Mouse (Mus musculus) hindbrain, embryonic 10.5 days (tissue): ENCODE measurements around the gene Ruvbl1. TPM values are rescaled to one million over a fixed set of nuclear protein-coding genes. Genes with fewer than 3 reads are reported as not detected.
A peak's percentile ranks its signal among the peaks of the same experiment; 100 is the strongest.

Experiments used
- DNase-seq: peaks from one replicate; pipeline ENCODE4 v3.0.0-alpha.2; 2017; ENCODE audit warnings: low spot score
- H3K27ac ChIP-seq: fragments of 300-500 bp; sonication (generic); 2 replicates; pipeline ENCODE4 v1.5.1; 2016; ENCODE audit warnings: mild to moderate bottlenecking, moderate library complexity
- H3K27me3 ChIP-seq: fragments of 300-500 bp; sonication (generic); 2 replicates; pipeline ENCODE4 v1.6.1; 2016; ENCODE audit warnings: mild to moderate bottlenecking; ENCODE audit not compliant: poor library complexity, insufficient read depth, severe bottlenecking
- H3K36me3 ChIP-seq: fragments of 300-500 bp; sonication (generic); 2 replicates; pipeline ENCODE4 v1.6.1; 2016; ENCODE audit warnings: mild to moderate bottlenecking, moderate library complexity
- H3K4me1 ChIP-seq: fragments of 300-500 bp; sonication (generic); replicated peaks from 2 replicates; pipeline ENCODE4 v1.6.1; 2016; ENCODE audit warnings: mild to moderate bottlenecking
- H3K4me3 ChIP-seq: fragments of 300-500 bp; sonication (generic); 2 replicates; pipeline ENCODE4 v1.5.1; 2016; ENCODE audit warnings: mild to moderate bottlenecking, moderate library complexity
- H3K9me3 ChIP-seq: fragments of 300-500 bp; sonication (generic); 2 replicates; pipeline ENCODE4 v1.6.1; 2016; ENCODE audit warnings: mild to moderate bottlenecking, moderate library complexity
- WGBS: fragments of 180-500 bp; shearing (Covaris S2); methylation state at CpG from one replicate; pipeline ENCODE4 v1.1.7; 2016; 5-methylcytosine and 5-hydroxymethylcytosine counted together
- polyA plus RNA-seq: library from polyadenylated mRNA; unstranded; fragments of >200 nt; fragmentation: Nextera tagmentation; extraction: Ambion mirVana; gene quantifications from 2 replicates; pipeline ENCODE4 v1.2.1, GENCODE M21; 2016

Ruvbl1 gene
- polyA plus RNA-seq, 1 experiment from 2014 or later, result 168 TPM

DNA sequence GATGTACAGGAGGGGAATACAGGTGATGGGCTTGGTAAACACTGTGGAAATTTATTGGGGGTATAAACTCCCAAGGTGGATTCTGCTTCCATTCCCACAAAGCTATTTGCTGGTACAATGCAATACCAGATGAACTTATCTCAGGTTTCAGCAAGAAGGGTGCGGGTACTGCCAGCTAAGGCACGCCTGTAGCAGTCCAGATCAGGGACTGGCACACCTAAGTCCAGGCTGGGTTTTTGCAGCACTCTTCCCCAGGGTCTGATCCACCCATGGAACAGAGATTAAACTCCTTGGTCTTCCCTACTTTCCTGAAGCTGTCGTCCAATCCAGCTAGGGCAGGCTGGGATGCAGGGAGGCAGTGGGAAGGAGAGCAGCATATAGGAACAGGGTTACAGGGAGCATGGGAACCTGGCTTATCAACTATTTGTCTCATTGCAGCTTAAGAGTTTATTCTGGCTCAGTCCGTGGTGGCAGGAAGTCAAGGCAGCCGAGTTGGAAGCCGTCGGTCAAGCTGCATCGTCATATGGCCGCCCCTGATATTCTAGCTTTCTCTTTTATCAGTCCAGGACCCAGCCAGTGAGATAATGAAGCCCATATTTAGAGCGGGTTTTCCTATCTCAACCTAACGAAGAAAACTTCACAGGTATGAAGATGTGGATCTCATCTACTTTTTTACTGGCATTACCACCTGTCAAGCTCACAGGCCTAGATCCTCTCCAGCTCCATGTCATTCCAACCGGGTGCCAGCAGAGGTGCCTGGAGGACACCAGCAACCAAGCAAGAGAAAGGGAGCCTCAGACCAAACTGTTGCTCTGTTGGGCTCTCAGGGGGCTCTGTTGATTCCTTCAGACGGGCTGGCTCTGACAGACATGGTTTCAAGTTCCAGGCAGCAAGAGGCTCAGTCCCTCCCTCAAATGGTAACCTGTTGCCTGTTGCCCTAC is 37.1 kb downstream of the Ruvbl1 start:
- Histone ChIP-seq H3K27me3 (peaks cover 13% of the 10 kb centered on the region; the same call in 1 of the 2 replicates), H3K4me3 (no peak overlapping the region), H3K9me3 (no peaks in the 10 kb centered on the region), H3K27ac (no peak overlapping the region), H3K36me3 (peaks cover 76% of the 10 kb centered on the region), H3K4me1 (peaks cover 11% of the 10 kb centered on the region)
- DNase-seq, result no peak
- 82% methylated on average over 13 of the region's 13 CpGs for WGBS

DNA sequence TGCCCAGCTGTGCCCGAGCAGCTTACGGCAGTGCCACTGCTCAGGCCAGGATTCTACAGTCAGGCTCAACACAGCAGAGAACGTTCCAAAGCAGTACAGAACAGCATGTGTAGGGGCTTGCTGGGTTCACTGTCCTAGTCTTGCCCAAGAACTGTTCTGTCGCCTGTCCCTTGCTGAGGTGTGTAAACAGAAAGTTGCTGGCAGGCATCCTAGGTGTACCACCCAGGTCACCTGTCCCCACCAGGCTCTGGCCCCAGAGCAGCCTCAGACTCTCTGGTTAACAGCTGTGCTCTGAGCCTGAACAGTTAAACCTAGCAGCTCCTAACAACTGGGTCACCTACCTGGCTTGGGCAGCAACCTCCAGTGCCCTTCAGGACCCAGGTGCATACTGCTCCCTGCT is 37.8 kb downstream of the Ruvbl1 start:
- H3K27ac ChIP-seq, result no peak overlapping the region
- 89% methylated on average over 4 of the region's 4 CpGs for WGBS
- H3K36me3 ChIP-seq, result peaks cover 76% of the 10 kb centered on the region
- H3K4me1 ChIP-seq, result peaks cover 11% of the 10 kb centered on the region
- H3K9me3 ChIP-seq, result no peaks in the 10 kb centered on the region
- H3K27me3 ChIP-seq, result peaks cover 13% of the 10 kb centered on the region; the same call in 1 of the 2 replicates
- DNase-seq, result no peak
- no peak overlapping the region for H3K4me3 ChIP-seq

DNA sequence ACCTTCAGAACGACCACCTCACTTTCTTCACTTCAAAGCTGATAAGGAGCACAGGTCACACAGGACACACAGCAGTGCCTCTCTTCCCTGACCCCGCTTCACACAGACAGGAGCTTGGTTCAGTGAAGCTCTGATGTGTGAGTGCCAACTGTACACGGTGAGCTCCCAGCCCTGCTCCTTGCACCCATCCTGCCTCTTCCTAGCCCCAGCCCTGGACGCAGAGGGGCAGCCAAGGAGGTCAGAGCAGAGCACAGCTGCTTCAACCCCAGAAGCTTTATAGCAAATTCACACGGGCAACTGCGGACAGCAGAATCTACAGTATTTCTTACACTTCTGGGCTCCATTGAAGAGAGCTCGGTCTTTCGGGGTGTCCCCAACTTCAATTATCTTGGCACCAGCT is 48.8 kb downstream of the Ruvbl1 start:
- H3K36me3 ChIP-seq, result peaks cover 78% of the 10 kb centered on the region
- no peak overlapping the region for H3K27ac ChIP-seq
- WGBS, result 96% methylated on average over 8 of the region's 8 CpGs
- H3K4me3 ChIP-seq, result no peak overlapping the region
- no peaks in the 10 kb centered on the region for H3K27me3 ChIP-seq
- DNase-seq, result no peak
- no peaks in the 10 kb centered on the region for H3K9me3 ChIP-seq
- peaks cover 20% of the 10 kb centered on the region for H3K4me1 ChIP-seq

DNA sequence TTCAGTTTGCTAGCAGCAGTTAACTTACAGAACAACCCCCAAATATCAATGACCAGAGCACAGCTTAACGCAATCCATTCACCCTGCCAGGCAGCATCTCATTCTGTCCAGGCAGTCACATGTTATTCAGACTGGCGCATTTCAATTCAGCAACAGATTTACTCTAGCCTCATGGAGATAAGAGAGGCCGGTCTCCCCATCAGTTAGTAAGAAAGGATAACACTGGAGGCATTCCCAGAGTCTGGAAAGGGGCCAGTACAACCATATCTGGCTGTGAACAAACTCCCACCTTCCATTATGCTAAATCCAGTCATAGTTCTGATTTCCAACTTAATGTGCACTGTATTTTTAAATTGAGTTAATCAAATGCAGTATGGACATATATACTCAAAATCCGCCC is 49.3 kb downstream of the Ruvbl1 start:
- Histone ChIP-seq H3K27ac (no peak overlapping the region), H3K4me3 (no peak overlapping the region), H3K27me3 (no peaks in the 10 kb centered on the region), H3K36me3 (peaks cover 72% of the 10 kb centered on the region), H3K9me3 (no peaks in the 10 kb centered on the region), H3K4me1 (peaks cover 26% of the 10 kb centered on the region)
- no peak for DNase-seq
- 96% methylated on average over 4 of the region's 4 CpGs for WGBS

DNA sequence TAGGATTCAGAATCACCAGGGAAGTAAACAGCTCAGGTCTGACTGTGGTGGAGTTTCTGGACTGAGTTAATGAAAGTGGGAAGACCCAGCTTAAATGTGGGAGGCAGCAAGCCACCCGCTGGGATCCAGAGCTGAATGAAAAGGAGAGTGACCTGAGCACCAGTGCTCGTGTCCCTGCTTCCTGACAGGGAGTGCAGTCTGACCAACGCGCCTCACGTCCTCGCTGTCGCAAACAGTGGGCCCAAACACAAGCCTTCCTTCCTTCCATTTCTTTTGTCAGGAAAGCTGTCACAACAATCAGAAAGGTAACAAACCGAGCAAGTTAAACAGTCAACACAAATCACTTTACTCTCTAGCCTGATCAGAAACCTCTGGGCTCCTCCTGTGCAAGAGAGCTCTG is 50.8 kb downstream of the Ruvbl1 start:
- 85% methylated on average over 8 of the region's 8 CpGs for WGBS
- peaks cover 58% of the 10 kb centered on the region for H3K36me3 ChIP-seq

DNA sequence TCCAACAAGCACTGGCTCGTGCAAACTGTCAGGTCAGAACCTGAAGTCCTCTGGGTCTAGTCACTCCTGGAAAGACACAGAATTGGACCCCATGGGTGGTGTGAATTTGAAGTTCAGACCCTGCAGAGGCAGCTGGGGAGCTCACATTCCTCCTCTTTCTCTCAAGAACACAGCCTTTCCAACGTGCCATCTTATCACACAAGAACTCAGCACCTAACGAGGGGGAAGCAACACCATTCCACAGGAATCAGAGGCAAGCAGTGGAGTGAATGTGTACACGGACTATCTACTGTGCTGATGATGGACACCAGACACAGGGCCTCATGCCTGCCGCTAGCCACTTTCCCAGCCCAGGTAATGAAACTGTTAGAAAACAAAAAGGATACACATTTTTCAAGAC is 51.5 kb downstream of the Ruvbl1 start:
- no peak overlapping the region for H3K4me3 ChIP-seq
- peaks cover 51% of the 10 kb centered on the region for H3K36me3 ChIP-seq
- H3K9me3 ChIP-seq, result no peaks in the 10 kb centered on the region
- no peak for DNase-seq
- no peaks in the 10 kb centered on the region for H3K27me3 ChIP-seq
- WGBS, result 82% methylated on average over 5 of the region's 5 CpGs
- H3K27ac ChIP-seq, result no peak overlapping the region
- H3K4me1 ChIP-seq, result peaks cover 31% of the 10 kb centered on the region

More for the DNA sequence above, 50.8 kb downstream of the Ruvbl1 start:
- no peak for DNase-seq
- Histone ChIP-seq H3K9me3 (no peaks in the 10 kb centered on the region), H3K27ac (no peak overlapping the region), H3K4me3 (no peak overlapping the region), H3K4me1 (peaks cover 31% of the 10 kb centered on the region), H3K27me3 (no peaks in the 10 kb centered on the region)

DNA sequence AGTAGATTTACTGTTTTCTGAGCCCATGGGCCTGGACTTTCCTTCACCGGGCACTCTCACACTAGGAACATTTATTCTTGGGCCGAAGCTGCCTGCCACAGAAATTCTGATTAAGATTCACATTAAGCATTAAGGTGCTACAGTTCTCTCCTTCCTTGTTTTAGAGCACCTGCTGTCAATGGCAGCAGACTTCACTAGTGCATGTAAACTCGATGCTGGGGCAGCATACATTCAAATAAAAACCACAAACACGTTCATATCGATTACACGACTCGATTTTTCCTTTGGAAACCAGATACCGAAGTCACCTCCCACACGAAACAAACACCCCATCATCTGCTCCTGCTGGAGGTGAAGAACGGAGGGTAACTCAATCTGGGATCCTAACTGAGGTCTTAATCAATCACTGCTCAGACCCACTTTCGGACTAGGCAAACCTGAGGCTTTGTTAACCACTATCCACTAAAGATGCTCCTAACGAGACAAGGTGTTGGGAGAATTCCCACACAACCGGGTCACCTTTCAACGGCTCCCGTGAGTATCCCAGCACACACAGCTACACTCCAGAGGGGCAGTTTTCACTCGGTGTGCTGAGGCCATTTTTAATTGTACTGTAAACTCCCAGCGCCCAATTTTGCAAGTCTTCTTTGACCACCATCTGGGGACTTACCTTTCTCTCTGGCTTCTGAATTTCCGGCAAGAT is 52.6 kb downstream of the Ruvbl1 start:
- peak overlapping the region; percentile 95 for H3K4me3 ChIP-seq
- 20% methylated on average over 18 of the region's 18 CpGs for WGBS
- no peaks in the 10 kb centered on the region for H3K9me3 ChIP-seq
- peak overlapping the region; percentile 94 for H3K27ac ChIP-seq
- DNase-seq, result peak; percentile 26
- H3K4me1 ChIP-seq, result peaks cover 31% of the 10 kb centered on the region
- no peaks in the 10 kb centered on the region for H3K27me3 ChIP-seq
- H3K36me3 ChIP-seq, result peaks cover 39% of the 10 kb centered on the region

DNA sequence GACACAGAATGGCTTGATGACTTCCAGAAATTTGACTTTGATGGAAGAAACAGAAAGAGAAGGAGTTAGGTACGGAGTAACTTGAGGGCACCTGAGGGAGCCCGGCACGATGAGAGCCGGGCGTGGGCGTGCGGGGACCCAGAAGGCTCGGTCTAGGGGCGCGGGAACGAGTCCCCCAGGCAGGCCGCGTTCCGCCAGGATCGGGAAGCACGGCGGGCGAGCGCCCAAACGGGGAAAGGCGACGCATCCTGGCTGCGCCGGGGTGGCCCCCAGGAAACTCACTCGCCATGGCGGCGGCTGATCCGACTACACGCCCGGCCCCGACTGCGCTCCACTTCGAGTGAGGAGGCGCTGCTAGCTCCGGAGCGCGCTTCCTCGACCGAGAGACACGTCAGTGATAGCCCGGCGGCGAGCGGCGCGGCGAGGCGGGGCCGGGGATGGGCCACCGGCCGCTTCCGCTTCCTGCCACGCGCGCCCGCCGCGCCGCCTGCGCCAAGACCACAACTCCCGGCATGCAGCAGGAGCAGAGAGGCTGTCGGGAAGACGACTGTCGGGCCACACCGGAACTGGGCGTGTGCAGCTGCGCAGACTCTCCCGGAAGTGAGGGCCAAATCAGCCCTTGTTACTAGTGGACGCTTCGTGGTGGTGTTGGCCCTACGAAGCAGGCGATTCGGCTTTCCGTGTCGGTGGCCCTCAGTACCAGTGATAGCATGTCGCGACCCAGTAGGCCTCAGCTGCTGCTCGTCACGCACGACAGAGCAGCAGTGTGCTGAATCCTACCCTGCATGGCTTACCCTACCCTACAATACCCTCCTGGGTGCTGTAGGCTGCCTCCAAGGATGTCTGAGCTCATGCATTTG is 53.4 kb downstream of the Ruvbl1 start, which contains the start of gene Sec61a1:
Sec61a1 (minus strand) TSS at position 502 of the 860 bp plus-strand sequence.
- peak within 1 kb of the TSS; percentile 94 for H3K27ac ChIP-seq
- H3K4me1 ChIP-seq, result peaks cover 31% of the 10 kb centered on the region
- WGBS, result under 1% methylated on average over 80 of the region's 80 CpGs
- H3K4me3 ChIP-seq, result peak within 1 kb of the TSS; percentile 95
- no peaks in the 10 kb centered on the region for H3K27me3 ChIP-seq
- H3K9me3 ChIP-seq, result no peaks in the 10 kb centered on the region
- DNase-seq, result peak; percentile 96
- peaks cover 32% of the 10 kb centered on the region for H3K36me3 ChIP-seq

DNA sequence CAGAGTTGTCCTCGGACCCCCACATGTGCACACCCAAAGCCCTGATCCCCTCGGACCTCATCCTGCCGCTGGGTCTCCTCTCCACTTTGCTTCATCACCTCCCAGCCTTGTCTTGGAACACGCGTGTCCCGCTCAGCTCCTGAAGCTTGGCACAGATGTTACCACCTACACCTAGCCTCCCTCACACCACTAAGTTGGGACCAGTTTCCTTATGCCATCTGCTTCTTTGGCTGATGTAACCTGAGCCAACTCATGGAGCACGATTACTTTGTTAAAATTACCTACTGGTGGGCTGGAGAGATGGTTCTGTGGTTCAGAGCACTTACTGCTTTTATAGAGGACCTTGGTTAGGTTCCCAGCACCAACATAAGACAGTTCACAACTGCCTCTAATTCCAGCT is 56.6 kb downstream of the Ruvbl1 start:
- DNase-seq, result no peak

DNA sequence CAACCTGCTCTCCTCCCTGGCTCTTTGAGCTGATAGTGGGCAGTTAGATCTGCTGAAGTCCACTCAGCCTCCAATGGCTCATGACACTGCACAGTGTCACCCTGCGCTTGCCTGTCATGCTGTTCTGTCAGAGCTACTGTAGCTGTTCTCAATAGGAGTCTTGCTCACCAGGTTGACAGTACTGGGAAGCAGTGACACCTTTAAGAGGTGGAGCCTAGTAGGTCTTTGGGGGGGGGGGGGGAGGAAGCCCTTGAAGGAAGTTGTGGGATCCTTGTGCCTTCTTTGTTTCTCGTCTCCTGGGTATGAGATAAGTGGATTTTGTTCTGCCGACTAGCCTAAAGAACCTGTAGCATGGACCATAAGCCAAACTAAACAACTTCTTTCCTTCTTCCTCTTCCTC is 57.4 kb downstream of the Ruvbl1 start:
- H3K4me1 ChIP-seq, result peaks cover 19% of the 10 kb centered on the region
- H3K27ac ChIP-seq, result no peak overlapping the region
- no peaks in the 10 kb centered on the region for H3K9me3 ChIP-seq
- no peaks in the 10 kb centered on the region for H3K36me3 ChIP-seq
- H3K4me3 ChIP-seq, result no peak overlapping the region
- 76% methylated on average over 3 of the region's 3 CpGs for WGBS
- DNase-seq, result no peak
- 0 out of 2 replicates have a peak, but pooled peaks cover 3% of the 10 kb centered on the region for H3K27me3 ChIP-seq

More for the DNA sequence above, 56.6 kb downstream of the Ruvbl1 start:
- H3K4me3 ChIP-seq, result no peak overlapping the region
- peaks cover under 1% of the 10 kb centered on the region for H3K36me3 ChIP-seq
- WGBS, result 85% methylated on average over 7 of the region's 7 CpGs
- H3K27ac ChIP-seq, result no peak overlapping the region
- no peaks in the 10 kb centered on the region for H3K27me3 ChIP-seq
- H3K4me1 ChIP-seq, result peaks cover 27% of the 10 kb centered on the region
- no peaks in the 10 kb centered on the region for H3K9me3 ChIP-seq

DNA sequence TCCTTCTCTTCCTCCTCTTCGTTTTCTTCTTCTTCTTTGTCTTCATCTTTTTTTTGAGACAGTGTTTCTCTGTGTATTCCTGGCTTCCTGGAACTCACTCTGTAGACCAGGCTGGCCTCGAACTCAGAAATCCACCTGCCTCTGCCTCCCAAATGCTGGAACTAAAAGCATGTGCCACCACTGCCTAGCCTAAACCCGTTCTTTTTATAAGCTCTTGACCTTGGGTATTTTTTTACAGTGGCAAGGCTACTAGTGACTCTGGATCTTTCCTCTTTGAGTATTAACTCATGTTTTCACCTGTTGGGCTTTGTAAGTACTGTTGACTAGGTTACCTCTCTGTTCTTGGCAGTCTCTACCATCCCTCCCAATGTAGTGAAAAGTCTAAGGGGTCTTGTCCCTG is 57.8 kb downstream of the Ruvbl1 start:
- H3K27me3 ChIP-seq, result 0 out of 2 replicates have a peak, but pooled peaks cover 3% of the 10 kb centered on the region
- H3K4me3 ChIP-seq, result no peak overlapping the region
- peaks cover 15% of the 10 kb centered on the region for H3K4me1 ChIP-seq
- no peaks in the 10 kb centered on the region for H3K9me3 ChIP-seq
- no peak overlapping the region for H3K27ac ChIP-seq
- H3K36me3 ChIP-seq, result no peaks in the 10 kb centered on the region
- DNase-seq, result no peak
- 68% methylated on average over 3 of the region's 3 CpGs for WGBS

DNA sequence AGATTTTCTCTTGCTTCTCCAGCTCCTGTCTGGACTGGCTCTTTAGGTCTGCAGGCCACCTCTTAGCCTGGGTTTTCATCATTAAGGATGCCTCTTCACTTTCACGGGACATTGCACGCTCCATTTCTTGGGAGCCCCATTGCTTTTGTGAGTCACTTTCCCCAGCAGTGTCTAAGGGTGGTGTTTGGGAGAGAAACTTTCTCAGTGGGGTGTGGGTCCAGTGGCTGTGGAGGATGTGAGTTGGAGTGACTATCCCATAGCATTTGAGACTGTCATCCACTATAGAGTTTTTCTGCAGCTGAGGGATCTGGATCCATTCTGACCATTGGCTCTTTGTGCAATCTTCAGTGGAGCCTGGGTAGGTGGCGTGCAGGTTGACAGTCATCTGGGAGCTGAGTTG is 58.2 kb downstream of the Ruvbl1 start:
- WGBS, result 92% methylated on average over 3 of the region's 3 CpGs
- H3K4me3 ChIP-seq, result no peak overlapping the region
- H3K27me3 ChIP-seq, result 0 out of 2 replicates have a peak, but pooled peaks cover 3% of the 10 kb centered on the region
- peaks cover 15% of the 10 kb centered on the region for H3K4me1 ChIP-seq
- no peak for DNase-seq
- no peaks in the 10 kb centered on the region for H3K9me3 ChIP-seq
- no peak overlapping the region for H3K27ac ChIP-seq
- no peaks in the 10 kb centered on the region for H3K36me3 ChIP-seq
